Mouse (Mus musculus): ENCODE data around the gene Cldn9. TPM values are rescaled to one million over a fixed set of nuclear protein-coding genes. Genes with fewer than 3 reads are reported as not detected.

Gene Cldn9
- total RNA-seq, 2 experiments from 2014 or later = 0.69 to 1.1 TPM

GRCm38 (mm10) chr17:23653324-23653723, 30.5 kb downstream of the Cldn9 start:
- DNase-seq (ENCODE audit: low spot score in 2 of 2) = no peak

DNA sequence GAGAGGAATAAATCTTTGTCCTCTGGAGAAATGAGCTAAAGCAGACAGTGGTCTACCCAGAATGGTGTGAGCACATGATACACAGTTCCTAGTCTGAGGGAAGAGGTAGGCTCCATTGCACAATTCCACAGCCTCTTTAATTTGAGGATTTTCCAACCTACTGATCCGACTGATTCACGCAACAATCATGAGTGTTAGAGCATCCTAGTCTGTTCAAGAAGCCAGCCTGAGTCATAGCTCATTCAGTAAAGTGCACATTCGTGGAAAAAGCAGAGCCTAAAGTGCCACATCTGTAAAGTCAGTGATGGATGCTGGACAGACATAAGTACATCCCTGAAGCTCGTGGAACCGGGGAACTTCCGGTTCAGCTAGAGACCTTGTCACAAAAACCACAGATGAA, 32.5 kb downstream of the Cldn9 start:
- DNase-seq (ENCODE audit: low spot score in 2 of 2) = no peak

DNA sequence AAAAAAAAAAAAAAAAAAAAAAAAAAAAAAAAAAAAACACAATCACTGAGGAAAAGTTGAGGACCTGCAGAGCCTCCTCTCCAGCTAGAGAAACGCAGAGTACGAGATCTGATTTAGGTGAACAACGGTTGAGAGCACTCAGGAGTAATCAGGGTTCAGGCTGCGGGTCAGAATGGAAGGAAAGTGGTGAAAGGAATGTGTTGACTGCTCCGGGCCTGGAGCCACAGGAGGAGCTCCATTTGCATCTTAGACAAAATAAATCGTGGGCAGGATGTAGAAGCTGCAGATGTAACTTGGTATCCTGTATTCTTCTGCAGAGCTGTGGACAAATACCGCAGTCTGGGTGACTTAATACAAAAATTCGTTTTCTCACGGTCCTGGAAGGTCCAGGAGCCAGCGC, 37.9 kb downstream of the Cldn9 start:
- no peak for DNase-seq (ENCODE audit: low spot score in 2 of 2)

GRCm38 (mm10) chr17:23644613-23645495, 39.0 kb downstream of the Cldn9 start, which contains the start of gene Mmp25:
Mmp25 (minus strand) TSS chr17:23645277.
- DNase-seq (ENCODE audit: low spot score in 2 of 2) = no peak

Other genes starting within 250 kb of the Cldn9 start
- gene Vmn2r117, start 204.3 kb downstream of the Cldn9 start, total RNA-seq (2021) = not detected
- gene Zfp213, start 119.8 kb downstream of the Cldn9 start, total RNA-seq (2021) = 1 to 10 TPM; 4.6 to 6.5 TPM
- 10 to 100 TPM; 29.8 to 30.1 TPM for gene Zfp13, start 84.5 kb downstream of the Cldn9 start, total RNA-seq (2021)
- gene Zscan10, start 83.2 kb downstream of the Cldn9 start, total RNA-seq (2021) = under 1 TPM in 1 of 2 experiments, not detected in 1; 0.36 TPM
- under 1 TPM; 0.85 to 0.86 TPM for gene Mmp25, start 38.7 kb downstream of the Cldn9 start, total RNA-seq (2021)
- not detected for gene Bicdl2, start 23.5 kb downstream of the Cldn9 start, total RNA-seq (2021)
- gene Hcfc1r1, start 10.4 kb downstream of the Cldn9 start, total RNA-seq (2021) = 100 to 1,000 TPM; 127 to 131 TPM
- 10 to 100 TPM in 1 of 2 experiments, 1 to 10 TPM in 1; 9.5 to 12.2 TPM for gene Thoc6, start 10.1 kb downstream of the Cldn9 start, total RNA-seq (2021)
- 10 to 100 TPM in 1 of 2 experiments, 1 to 10 TPM in 1; 9.5 to 10.1 TPM for gene Tnfrsf12a, start 6.6 kb downstream of the Cldn9 start, total RNA-seq (2021)
- not detected for gene Cldn6, start 4.8 kb downstream of the Cldn9 start, total RNA-seq (2021)
- under 1 TPM; 0.14 to 0.16 TPM for gene 1520401A03Rik, start 38.8 kb upstream of the Cldn9 start, total RNA-seq (2021)
- gene Pkmyt1, start 42.3 kb upstream of the Cldn9 start, total RNA-seq (2021) = 1 to 10 TPM; 3.7 to 4.0 TPM
- 10 to 100 TPM; 49.7 to 52.8 TPM for gene Paqr4, start 56.8 kb upstream of the Cldn9 start, total RNA-seq (2021)
- gene Kremen2, start 61.8 kb upstream of the Cldn9 start, total RNA-seq (2021) = under 1 TPM; 0.17 to 0.21 TPM
- gene Flywch1, start 87.6 kb upstream of the Cldn9 start, total RNA-seq (2021) = 100 to 1,000 TPM; 159 to 169 TPM
- 10 to 100 TPM; 24.5 to 25.3 TPM for gene Flywch2, start 102.1 kb upstream of the Cldn9 start, total RNA-seq (2021)
- gene Srrm2, start 106.5 kb upstream of the Cldn9 start, total RNA-seq (2021) = 100 to 1,000 TPM; 502 to 591 TPM
- gene Elob, start 145.1 kb upstream of the Cldn9 start, total RNA-seq (2021) = 100 to 1,000 TPM; 363 to 365 TPM
- not detected for gene Prss33, start 152.0 kb upstream of the Cldn9 start, total RNA-seq (2021)
- gene Prss32, start 159.8 kb upstream of the Cldn9 start, total RNA-seq (2021) = under 1 TPM in 1 of 2 experiments, not detected in 1; 0.29 TPM
- 1 to 10 TPM; 1.8 to 2.0 TPM for gene Prss41, start 160.1 kb upstream of the Cldn9 start, total RNA-seq (2021)
- gene Prss21, start 184.0 kb upstream of the Cldn9 start, total RNA-seq (2021) = not detected
- gene Dcpp1, start 196.8 kb upstream of the Cldn9 start, total RNA-seq (2021) = not detected
- not detected for gene Dcpp2, start 196.9 kb upstream of the Cldn9 start, total RNA-seq (2021)
- not detected for gene Dcpp3, start 233.4 kb upstream of the Cldn9 start, total RNA-seq (2021)

All from layer of hippocampus, postnatal 14 days (tissue).